Mouse (Mus musculus) lung, postnatal 0 days (tissue): ENCODE results near the gene Bckdha.
A peak's percentile ranks its signal among the peaks of the same experiment; 100 is the strongest.

Experiments used
- CTCF ChIP-seq: IDR thresholded peaks from 2 replicates; pipeline ENCODE4 v1.5.1; 2016; ENCODE audit warnings: antibody characterized with exemption, mild to moderate bottlenecking
- EP300 ChIP-seq: IDR thresholded peaks from 2 replicates; pipeline ENCODE4 v1.6.1; 2016; ENCODE audit warnings: antibody characterized with exemption, mild to moderate bottlenecking, control low read depth

DNA sequence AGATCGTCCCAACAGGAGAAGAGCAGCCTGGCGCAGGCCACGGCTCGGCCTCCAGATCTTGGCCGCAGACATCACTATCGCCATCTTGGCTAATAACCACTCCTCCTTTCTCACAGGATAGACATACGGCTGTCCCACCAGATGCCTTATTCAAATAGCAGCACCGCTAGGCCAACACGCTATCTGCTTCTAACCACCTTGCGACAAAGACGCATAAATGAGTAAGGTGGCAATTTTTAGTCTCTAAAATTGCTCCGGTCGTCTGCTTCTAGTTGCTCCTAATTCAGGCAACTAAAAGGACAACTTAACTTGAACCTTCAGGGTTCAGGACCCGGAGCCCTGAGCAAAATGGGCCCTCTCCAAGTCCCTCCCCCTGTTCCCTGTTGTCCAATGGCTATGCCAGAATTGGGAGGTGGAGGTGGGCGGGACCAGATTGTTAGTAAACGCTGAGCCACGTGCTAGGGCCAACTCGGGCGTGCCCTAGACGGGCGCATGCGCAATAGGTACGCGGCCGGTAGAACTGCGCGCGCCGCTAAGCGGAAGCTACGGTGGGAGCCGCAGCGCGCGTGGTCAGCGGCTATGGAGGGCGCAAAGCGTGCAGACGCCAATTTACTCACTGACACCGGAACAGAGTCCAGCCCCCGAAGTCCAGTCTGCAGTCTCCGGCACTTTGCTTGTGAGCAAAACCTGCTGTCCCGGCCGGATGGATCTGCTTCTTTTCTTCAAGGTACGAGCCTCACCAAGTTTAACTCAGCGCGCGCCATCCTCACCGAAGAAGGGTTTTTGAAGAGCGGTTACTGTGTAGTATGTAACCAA is at the start of gene Bckdha, which contains the start of gene Exosc5:
- TF ChIP-seq EP300: peak; percentile 98
- no peak; the same call in 1 of the 2 replicates for TF ChIP-seq CTCF
